Mouse (Mus musculus) layer of hippocampus, postnatal 36 days (tissue): ENCODE data around the gene Olfr560. TPM values are rescaled to one million over a fixed set of nuclear protein-coding genes. Genes with fewer than 3 reads are reported as not detected.

Experiments used
- DNase-seq, 2 experiments: peaks; one replicate each; pipeline ENCODE4 v3.0.0; 2022
- total RNA-seq, 2 experiments: library from RNA; stranded (reverse); gene quantifications; 2 replicates each; pipeline ENCODE4 v1.2.3; 2021

Olfr560 gene
- total RNA-seq = not detected

- DNase-seq = no peak
Measured at GRCm38 (mm10) chr7:102759266-102759665, at the start of gene Olfr560, which contains the start of gene Olfr78. Olfr560 (minus strand) TSS chr7:102759366. Olfr78 (minus strand) TSS chr7:102759471.

GRCm38 (mm10) chr7:102803180-102803579, 44.0 kb upstream of the Olfr560 start, which contains the start of gene Olfr564:
Olfr564 (plus strand) TSS chr7:102803480.
- no peak for DNase-seq

GRCm38 (mm10) chr7:102770921-102771320, 11.8 kb upstream of the Olfr560 start, which contains the start of gene Olfr561:
Olfr561 (plus strand) TSS chr7:102771221.
- no peak for DNase-seq

- no peak for DNase-seq
Measured at GRCm38 (mm10) chr7:102752086-102752485, 7.1 kb downstream of the Olfr560 start.

- DNase-seq = no peak
Measured at GRCm38 (mm10) chr7:102737705-102738104, 21.5 kb downstream of the Olfr560 start.

GRCm38 (mm10) chr7:102733793-102734192, 25.4 kb downstream of the Olfr560 start:
- DNase-seq = no peak

- DNase-seq = no peak
Measured at GRCm38 (mm10) chr7:102727391-102727790, 31.8 kb downstream of the Olfr560 start, which contains the start of gene Olfr559. Olfr559 (minus strand) TSS chr7:102727491.

- DNase-seq = no peak
Measured at GRCm38 (mm10) chr7:102718970-102719369, 40.2 kb downstream of the Olfr560 start, which contains the start of gene Olfr33. Olfr33 (minus strand) TSS chr7:102719070.

GRCm38 (mm10) chr7:102701915-102702314, 57.3 kb downstream of the Olfr560 start, which contains the start of gene Olfr558:
Olfr558 (plus strand) TSS chr7:102702215.
- no peak for DNase-seq

Other genes starting within 250 kb of the Olfr560 start
- not detected for gene Olfr547, start 224.6 kb downstream of the Olfr560 start, total RNA-seq
- not detected for gene Olfr548-ps1, start 218.5 kb downstream of the Olfr560 start, total RNA-seq
- not detected for gene Olfr549, start 209.5 kb downstream of the Olfr560 start, total RNA-seq
- gene Trim21, start 193.9 kb downstream of the Olfr560 start, total RNA-seq = 1 to 10 TPM; 2.7 to 3.1 TPM
- gene Olfr550, start 187.9 kb downstream of the Olfr560 start, total RNA-seq = 1 to 10 TPM; 2.1 to 3.0 TPM
- gene Olfr551, start 167.5 kb downstream of the Olfr560 start, total RNA-seq = not detected
- gene Olfr552, start 161.6 kb downstream of the Olfr560 start, total RNA-seq = under 1 TPM in 1 of 2 experiments, not detected in 1; 0.15 TPM
- gene Olfr553, start 141.1 kb downstream of the Olfr560 start, total RNA-seq = not detected
- gene Olfr554, start 120.9 kb downstream of the Olfr560 start, total RNA-seq = not detected
- gene Olfr555, start 100.5 kb downstream of the Olfr560 start, total RNA-seq = not detected
- under 1 TPM in 1 of 2 experiments, not detected in 1; 0.25 TPM for gene Olfr556, start 94.5 kb downstream of the Olfr560 start, total RNA-seq
- gene Trim68, start 72.0 kb downstream of the Olfr560 start, total RNA-seq = 1 to 10 TPM; 7.1 to 8.4 TPM
- gene Olfr557, start 63.5 kb downstream of the Olfr560 start, total RNA-seq = under 1 TPM in 1 of 2 experiments, not detected in 1; 0.56 TPM
- gene Olfr558, start 57.2 kb downstream of the Olfr560 start, total RNA-seq = under 1 TPM; 0.47 to 0.51 TPM
- not detected for gene Olfr33, start 40.3 kb downstream of the Olfr560 start, total RNA-seq
- gene Olfr559, start 31.9 kb downstream of the Olfr560 start, total RNA-seq = not detected
- under 1 TPM; 0.17 to 0.30 TPM for gene Olfr78, start 105 bp upstream of the Olfr560 start, total RNA-seq
- gene Olfr561, start 11.9 kb upstream of the Olfr560 start, total RNA-seq = not detected
- not detected for gene Olfr564, start 44.1 kb upstream of the Olfr560 start, total RNA-seq
- not detected for gene Olfr566, start 99.4 kb upstream of the Olfr560 start, total RNA-seq
- not detected for gene Olfr568, start 117.8 kb upstream of the Olfr560 start, total RNA-seq
- not detected for gene Olfr569, start 131.5 kb upstream of the Olfr560 start, total RNA-seq
- not detected for gene Olfr570, start 135.2 kb upstream of the Olfr560 start, total RNA-seq
- not detected for gene Olfr571, start 158.2 kb upstream of the Olfr560 start, total RNA-seq
- not detected for gene Olfr572, start 165.0 kb upstream of the Olfr560 start, total RNA-seq
- not detected for gene Olfr573-ps1, start 183.2 kb upstream of the Olfr560 start, total RNA-seq
- gene Olfr574, start 189.1 kb upstream of the Olfr560 start, total RNA-seq = not detected
- not detected for gene Olfr575, start 199.4 kb upstream of the Olfr560 start, total RNA-seq
- not detected for gene Olfr576, start 203.3 kb upstream of the Olfr560 start, total RNA-seq
- not detected for gene Olfr577, start 216.6 kb upstream of the Olfr560 start, total RNA-seq
- gene Olfr578, start 230.0 kb upstream of the Olfr560 start, total RNA-seq = not detected